Mouse (Mus musculus) kidney, adult 9 months (tissue): ENCODE measurements around the gene Tbx3.

ENCODE experiments used
- DNase-seq: peaks from one replicate; pipeline ENCODE4 v3.0.0; 2022

Gene Tbx3

GRCm38 (mm10) chr5:119708850-119709585 is 38.5 kb downstream of the Tbx3 start:
- no peak for DNase-seq

GRCm38 (mm10) chr5:119709826-119710559 is 39.5 kb downstream of the Tbx3 start:
- DNase-seq = no peak

DNA sequence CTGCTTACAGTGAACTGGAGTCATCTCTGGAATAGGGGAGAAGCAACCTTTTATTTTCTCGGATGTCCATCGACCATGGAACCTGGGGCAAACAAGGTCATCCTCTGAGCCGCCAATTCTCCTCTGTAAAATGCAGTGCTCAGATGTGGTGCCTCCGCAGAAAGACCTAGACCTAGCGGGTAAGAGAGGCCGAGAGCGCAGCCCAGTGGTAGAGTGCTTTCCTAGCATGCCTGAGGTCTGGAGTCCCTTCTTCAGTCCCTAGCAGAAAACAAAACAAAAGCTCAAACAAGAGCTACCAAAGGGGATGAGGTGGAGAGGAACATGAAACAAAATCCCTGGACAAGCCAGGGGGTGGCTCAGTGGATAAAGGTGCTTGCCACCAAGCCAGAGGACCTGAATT is 40.3 kb downstream of the Tbx3 start:
- no peak for DNase-seq

DNA sequence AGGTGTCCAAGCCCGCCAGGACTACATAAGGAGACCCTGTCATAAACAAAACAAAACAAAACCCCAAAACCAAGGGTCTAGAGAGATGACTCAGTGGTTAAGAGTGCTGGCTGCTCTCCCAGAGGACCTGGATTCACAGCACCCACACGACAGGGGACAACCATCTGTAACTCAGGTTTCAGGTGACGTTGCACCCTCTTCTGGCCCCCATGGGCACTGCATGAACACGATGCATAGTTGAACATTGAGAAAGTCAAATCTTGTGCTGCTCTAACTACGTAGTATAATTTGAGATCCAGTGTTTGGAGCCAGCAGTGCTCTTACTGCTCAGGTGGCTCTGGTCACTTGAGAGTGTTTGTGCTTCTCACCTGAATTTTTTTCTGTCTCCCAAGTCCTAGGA is 41.2 kb downstream of the Tbx3 start:
- DNase-seq = no peak

DNA sequence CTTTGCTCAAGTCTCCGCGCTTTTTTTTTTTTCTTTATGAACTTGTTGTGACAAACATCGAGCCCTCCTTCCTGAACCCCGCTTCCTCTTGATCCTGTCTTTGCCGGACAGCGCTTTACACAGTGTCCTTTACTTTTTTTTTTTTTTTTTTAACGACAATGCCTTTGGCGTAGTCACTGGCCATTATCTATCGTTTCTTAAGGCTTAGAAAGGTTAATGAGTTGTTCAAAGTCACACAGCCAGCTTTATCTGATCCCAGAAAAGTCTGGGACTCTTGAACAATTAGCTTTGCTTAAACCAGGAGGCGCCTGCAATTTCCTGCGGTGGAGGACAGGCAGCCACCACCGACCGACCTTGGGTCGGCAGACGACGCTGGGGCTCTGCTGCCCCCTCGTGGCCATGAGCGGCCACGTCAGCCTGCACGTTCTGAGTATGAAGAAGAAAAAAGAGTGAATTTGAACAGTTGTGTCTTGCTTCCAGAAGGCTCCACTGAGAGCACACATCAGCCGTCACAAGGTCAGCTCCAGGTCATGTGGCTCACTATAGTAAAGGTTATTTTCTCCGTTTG is 42.3 kb downstream of the Tbx3 start:
- DNase-seq = peak; percentile 70

- DNase-seq = no peak
These were observed 50.2 kb downstream of the Tbx3 start for GRCm38 (mm10) chr5:119720471-119721265.

DNA sequence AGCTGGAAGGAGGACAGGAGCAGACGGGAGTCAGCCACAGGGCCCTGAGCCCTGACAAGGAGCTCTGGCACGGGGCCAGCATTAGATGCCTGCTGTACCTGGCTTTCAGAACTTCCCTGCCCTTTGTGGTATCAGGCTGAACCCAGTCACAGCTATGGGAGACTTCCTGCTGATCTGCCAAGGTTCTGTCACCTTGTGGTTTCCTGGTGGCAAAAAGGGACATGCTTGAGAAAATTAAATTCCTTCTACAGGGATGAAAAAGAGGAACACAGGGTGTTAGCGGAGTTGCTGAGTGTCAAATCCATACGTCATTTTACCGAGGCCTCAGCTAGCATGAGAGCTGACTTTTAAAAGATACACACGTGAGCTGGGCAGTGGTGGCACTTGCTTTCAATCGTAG is 62.5 kb downstream of the Tbx3 start:
- DNase-seq = peak; percentile 6
